Comparison of ENCODE assay signal across 11 mouse cellular contexts in genomic region chr11:67125361-67125760, GRCm38 (mm10). TPM values are rescaled to one million over a fixed set of nuclear protein-coding genes. Genes with fewer than 3 reads are reported as not detected.
DNase-seq lines count a peak whose midpoint lies in the region; ATAC-seq lines count a peak whose summit lies in the region.
"Had no signal": no experiment of that assay in that cellular context is flagged by ENCODE, and none has a peak within 500 bp of the region (broad histone marks: within the 10 kb centered on the region; RNA-seq: fewer than 3 reads in every experiment).

No protein-coding gene starts in this region.

- H3K4me2 ChIP-seq in limb, embryonic 12.5 days, result peak overlapping the region; percentile 4; the same call in 1 of the 2 replicates
- H3K4me2 ChIP-seq in hindbrain, embryonic 14.5 days (replicated peaks), result no peak overlapping the region
- H3K4me2 ChIP-seq: hindbrain, embryonic 15.5 days had no signal

- intact Hi-C loops in left cerebral cortex, postnatal 25 days (cut with DNase I), result loop anchor here (1.0 to 2.0 kb wide), 2 partner anchors 39 to 103 kb away; no protein-coding TSS in a partner anchor

- no peaks in the 10 kb centered on the region for H3K36me3 ChIP-seq in limb, embryonic 12.5 days
- no peaks in the 10 kb centered on the region for H3K36me3 ChIP-seq in limb, embryonic 10.5 days
- no peaks in the 10 kb centered on the region for H3K36me3 ChIP-seq in hindbrain, embryonic 14.5 days (replicated peaks; ENCODE audit: control insufficient read depth, insufficient read depth)
- H3K36me3 ChIP-seq: hindbrain, embryonic 15.5 days had no signal

- no peak overlapping the region for H3K4me3 ChIP-seq in limb, embryonic 12.5 days (replicated peaks)
- H3K4me3 ChIP-seq in limb, embryonic 10.5 days, result no peak overlapping the region
- no peak overlapping the region for H3K4me3 ChIP-seq in hindbrain, embryonic 14.5 days (replicated peaks; ENCODE audit: low read length)
- H3K4me3 ChIP-seq: hindbrain, embryonic 15.5 days had no signal

- H3K4me1 ChIP-seq in limb, embryonic 12.5 days (replicated peaks), result peaks cover 6% of the 10 kb centered on the region; the same call in 1 of the 2 replicates
- peaks cover 4% of the 10 kb centered on the region; the same call in 1 of the 2 replicates for H3K4me1 ChIP-seq in limb, embryonic 10.5 days
- no peaks in the 10 kb centered on the region for H3K4me1 ChIP-seq in hindbrain, embryonic 14.5 days (replicated peaks; ENCODE audit: control insufficient read depth, insufficient read depth, low read length)

- DNase-seq in limb, embryonic 10.5 days (ENCODE audit: low spot score), result no peak
- peak; percentile 53 to 60 for DNase-seq in frontal cortex, postnatal 14 days (ENCODE audit: low spot score in 2 of 2)
- peak; percentile 66 to 97 for DNase-seq in left cerebral cortex, postnatal 25 days (ENCODE audit: low spot score in 2 of 2)
- DNase-seq in right cerebral cortex, postnatal 36 days (ENCODE audit: low spot score in 2 of 2), result peak; percentile 71 to 83
- DNase-seq in hindbrain, embryonic 14.5 days (ENCODE audit: low spot score), result no peak
- no peak for DNase-seq in ovary, adult 18-20 months (ENCODE audit: low spot score)
- DNase-seq: layer of hippocampus, postnatal 36 days had no signal

- no peaks in the 10 kb centered on the region for H3K27me3 ChIP-seq in limb, embryonic 12.5 days
- H3K27me3 ChIP-seq in limb, embryonic 10.5 days (ENCODE audit: low read depth, poor library complexity, severe bottlenecking), result no peaks in the 10 kb centered on the region
- no peaks in the 10 kb centered on the region for H3K27me3 ChIP-seq in hindbrain, embryonic 14.5 days (ENCODE audit: control insufficient read depth, insufficient read depth, low read length)
- H3K27me3 ChIP-seq: hindbrain, embryonic 15.5 days had no signal

- no peak for ATAC-seq in limb, embryonic 12.5 days (ENCODE audit: insufficient number of reproducible peaks, insufficient read depth, low FRiP score, low TSS enrichment, low read depth)
- ATAC-seq in hindbrain, embryonic 14.5 days (ENCODE audit: low FRiP score), result no peak

- no peak overlapping the region for H3K9ac ChIP-seq in limb, embryonic 12.5 days (replicated peaks)
- H3K9ac ChIP-seq in hindbrain, embryonic 14.5 days, result no peak overlapping the region
- H3K9ac ChIP-seq: hindbrain, embryonic 15.5 days had no signal

- WGBS in limb, embryonic 12.5 days, result 57% methylated on average over 17 of the region's 17 CpGs
- WGBS in limb, embryonic 10.5 days, result 73% methylated on average over 17 of the region's 17 CpGs
- 80% methylated on average over 17 of the region's 17 CpGs for WGBS in hindbrain, embryonic 14.5 days

- H3K9me3 ChIP-seq in limb, embryonic 12.5 days, result no peaks in the 10 kb centered on the region
- H3K9me3 ChIP-seq in limb, embryonic 10.5 days (replicated peaks), result no peaks in the 10 kb centered on the region
- H3K9me3 ChIP-seq in hindbrain, embryonic 14.5 days (ENCODE audit: control insufficient read depth, low read length), result no peaks in the 10 kb centered on the region
- H3K9me3 ChIP-seq: hindbrain, embryonic 15.5 days had no signal

- no peak overlapping the region for H3K27ac ChIP-seq in limb, embryonic 12.5 days
- H3K27ac ChIP-seq in limb, embryonic 10.5 days, result no peak overlapping the region
- H3K27ac ChIP-seq in hindbrain, embryonic 14.5 days, result no peak overlapping the region

RNA-seq across cellular contexts. Expression of gene Myh2, which starts 45.5 kb away (rescaled TPM):
- polyA plus RNA-seq in limb, embryonic 12.5 days (2016; fragmentation: Nextera tagmentation; extraction: Ambion mirVana), result 0.09 and 0.14 TPM in 2 replicates
- polyA plus RNA-seq in limb, embryonic 10.5 days (2016; fragmentation: Nextera tagmentation; extraction: Ambion mirVana), result not detected in 2 replicates
- total RNA-seq in left cerebral cortex, postnatal 25 days (2021), result under 1 TPM; 0.50 to 0.57 TPM
- polyA plus RNA-seq in hindbrain, embryonic 14.5 days (2014; fragmentation: Nextera tagmentation; extraction: Ambion mirVana), result 0.30 and 0.43 TPM in 2 replicates
- polyA plus RNA-seq: lung, embryonic 16.5 days; spleen, adult 2 months had no signal

RNA-seq across cellular contexts. Expression of gene Myh3, which starts 47.3 kb away (rescaled TPM):
- 46.9 and 54.7 TPM in 2 replicates for polyA plus RNA-seq in limb, embryonic 12.5 days (2016; fragmentation: Nextera tagmentation; extraction: Ambion mirVana)
- 0.24 and 0.78 TPM in 2 replicates for polyA plus RNA-seq in limb, embryonic 10.5 days (2016; fragmentation: Nextera tagmentation; extraction: Ambion mirVana)
- total RNA-seq in left cerebral cortex, postnatal 25 days (2021), result 1 to 10 TPM; 3.8 to 4.5 TPM
- polyA plus RNA-seq in hindbrain, embryonic 14.5 days (2014; fragmentation: Nextera tagmentation; extraction: Ambion mirVana), result 0.17 and 0.23 TPM in 2 replicates
- polyA plus RNA-seq: spleen, adult 2 months had no signal

Comparison
In these comparisons a context has a peak if more than half of its experiments do, and no peak if none do; other contexts are left out.
1. RNA of gene Myh3, which starts 47.3 kb away (polyA plus RNA-seq): 46.9 to 54.7 TPM in limb, embryonic 12.5 days; 0.24 to 0.78 TPM in limb, embryonic 10.5 days and 0.17 to 0.23 TPM in hindbrain, embryonic 14.5 days; every median in the first group is over 10 times any median in the second.
2. DNase-seq: peak in frontal cortex, postnatal 14 days (2 of 2), left cerebral cortex, postnatal 25 days (2 of 2) and right cerebral cortex, postnatal 36 days (2 of 2); none in limb, embryonic 10.5 days (single experiment), hindbrain, embryonic 14.5 days (single experiment) and ovary, adult 18-20 months (single experiment).